Mouse (Mus musculus) regulatory T cell (primary cell): ENCODE data around the gene Gm14326.
"Not testable (repeated sequence)": the region's sequence is repeated elsewhere in the genome, so short reads cannot be mapped to it uniquely, and the experiment has no call there.

Source experiments
- in situ Hi-C: fragments of 300-600 bp; cut with MboI, MseI; formaldehyde crosslinking; loops from one replicate; pipeline ENCODE4 v1.15.1; 2025; ENCODE audit warnings: high pct_unique_total_duplicates

Gene Gm14326

DNA sequence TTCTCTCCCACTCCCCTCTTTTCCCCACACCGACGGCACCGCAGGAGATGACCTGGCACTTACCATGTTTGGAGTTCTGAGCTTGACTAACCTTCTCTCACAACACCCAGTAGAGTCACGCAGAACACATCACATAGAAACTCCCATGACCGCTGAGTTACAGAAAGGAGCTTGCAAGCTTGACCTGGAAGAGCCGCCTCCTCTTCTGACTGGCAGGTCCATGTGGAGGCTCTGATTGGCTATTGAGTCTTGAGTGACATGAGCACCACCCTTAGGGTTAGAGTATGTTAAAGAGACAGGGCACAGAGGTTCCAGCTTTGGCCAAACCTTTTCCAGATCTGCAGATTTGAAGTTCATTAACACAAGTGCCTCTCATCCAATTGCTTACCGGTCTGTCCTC lies at the start of gene Gm14326:
Gene Gm14326 (minus strand): TSS at position 153 of the 400 bp plus-strand sequence.
- in situ Hi-C loops = not testable (repeated sequence)

DNA sequence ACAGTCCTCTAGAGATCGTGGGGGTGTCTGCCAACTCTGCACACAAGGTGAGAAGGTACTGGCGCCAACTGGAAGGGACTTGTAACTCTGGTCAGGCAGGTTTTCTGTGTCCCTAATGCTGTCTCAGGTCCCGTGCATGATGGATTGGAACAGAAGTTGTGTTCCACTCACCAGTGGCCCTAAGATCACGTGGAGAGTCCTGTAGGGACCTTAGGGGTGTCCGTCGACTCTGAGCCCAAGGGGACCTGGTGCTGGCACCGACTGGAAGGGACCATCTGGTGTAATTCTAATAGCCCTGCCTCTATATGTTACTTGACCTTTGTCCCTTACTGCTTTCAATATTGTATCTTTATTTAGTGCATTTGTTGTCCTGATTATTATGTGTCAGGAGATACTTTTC lies 17.7 kb upstream of the Gm14326 start:
- in situ Hi-C loops = loop anchor here (25.0 kb wide), 1 partner anchor 238 kb away; no protein-coding TSS in a partner anchor

- in situ Hi-C loops = not testable (repeated sequence)
Observed at GRCm38 (mm10) chr2:177956734-177957133, 363 bp downstream of the Gm14326 start.

DNA sequence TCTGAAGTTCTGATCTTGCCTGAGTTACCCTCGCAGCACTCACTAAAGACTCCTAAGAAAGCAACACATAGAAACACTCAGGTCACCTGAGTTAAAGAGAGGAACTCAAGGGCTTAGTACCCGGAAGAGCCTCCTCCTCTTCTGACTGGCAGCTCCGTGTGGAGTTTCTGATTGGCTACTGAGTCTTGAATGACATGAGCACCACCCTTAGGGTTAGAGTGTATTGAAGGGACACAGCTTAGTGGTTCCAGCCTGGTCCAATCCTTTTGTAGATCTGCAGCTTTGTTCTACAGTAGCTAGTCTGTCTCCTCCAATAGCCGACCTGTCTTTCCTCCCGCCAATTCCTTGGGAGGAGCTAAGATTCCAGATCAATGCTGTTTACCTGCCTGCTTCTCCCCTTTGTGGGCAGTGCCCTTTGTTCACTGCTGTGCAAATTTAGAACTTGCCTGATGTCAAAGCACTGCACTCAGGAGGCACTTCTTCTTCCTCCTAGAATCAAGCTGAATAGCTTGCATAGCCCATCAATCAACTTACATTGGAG lies 31.5 kb downstream of the Gm14326 start, which contains the start of gene Zfp972:
Gene Zfp972 (minus strand): TSS at position 51 of the 541 bp plus-strand sequence.
- in situ Hi-C loops = not testable (repeated sequence)

GRCm38 (mm10) chr2:177903276-177903675 lies 53.8 kb downstream of the Gm14326 start:
- in situ Hi-C loops = loop anchor here (5.0 to 25.0 kb wide), 2 partner anchors 124 to 866 kb away; no protein-coding TSS in a partner anchor

GRCm38 (mm10) chr2:177898171-177898570 lies 58.9 kb downstream of the Gm14326 start:
- in situ Hi-C loops = loop anchor here (10.0 kb wide), 1 partner anchor 433 kb away; the partner anchor contains the start of gene Zfp970

GRCm38 (mm10) chr2:177897046-177897578 lies 60.0 kb downstream of the Gm14326 start, which contains the start of gene Gm14327:
Gene Gm14327, plus strand, starts transcription at chr2:177897096.
- in situ Hi-C loops = loop anchor here (10.0 kb wide), 1 partner anchor 432 kb away; the partner anchor contains the start of gene Zfp970

DNA sequence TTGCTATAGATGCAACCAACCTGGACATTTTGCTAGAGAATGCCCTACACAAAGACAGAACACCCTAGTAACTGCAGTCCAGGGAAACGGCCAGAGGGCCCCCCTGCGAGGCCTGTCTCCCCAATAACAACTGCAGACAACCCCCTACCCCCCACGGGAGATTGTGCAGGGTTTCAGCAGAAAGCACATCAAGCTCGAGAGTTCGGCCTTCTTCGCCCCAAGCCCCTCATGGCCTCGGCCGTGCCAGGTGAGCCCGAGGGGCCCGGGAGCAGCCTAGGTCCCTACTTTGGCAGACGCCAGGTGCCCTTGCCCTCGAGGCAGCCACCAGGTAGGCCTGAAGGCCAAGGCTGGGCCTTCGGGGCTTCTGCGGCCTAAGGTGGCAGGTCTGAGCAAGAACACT lies 69.4 kb downstream of the Gm14326 start:
- in situ Hi-C loops = not testable (repeated sequence)
